In the genomic region with DNA sequence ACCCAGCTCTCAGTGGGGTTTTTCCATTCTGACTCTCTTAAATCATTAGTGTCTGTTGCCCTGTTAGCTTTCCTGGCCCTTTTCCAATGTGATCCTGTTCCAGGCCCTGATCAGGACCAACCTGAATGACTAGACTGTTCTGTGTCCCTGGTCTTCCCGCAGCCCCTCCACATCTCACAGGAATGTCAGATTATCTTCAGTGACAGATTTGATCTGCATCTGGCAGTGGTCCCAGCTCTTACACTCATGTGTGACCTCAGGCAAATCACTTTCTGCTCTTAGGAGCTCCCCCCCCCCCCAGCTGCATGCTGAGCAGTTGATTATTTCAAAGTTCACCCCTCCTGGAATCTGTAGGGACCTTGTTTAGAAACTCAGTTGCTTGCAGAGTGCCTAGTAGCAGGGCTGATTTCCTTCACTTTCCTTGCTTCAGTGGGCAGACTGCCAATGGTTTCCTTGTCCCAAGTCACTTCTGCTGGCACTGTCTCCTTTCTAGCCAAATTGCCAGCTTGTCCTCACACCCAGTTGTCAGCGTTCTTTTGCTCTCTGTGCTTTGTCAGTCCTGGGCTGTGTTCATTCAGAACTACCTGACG, we compare ENCODE assay signal across 8 mouse cellular contexts. TPM values are rescaled to one million over a fixed set of nuclear protein-coding genes. Genes with fewer than 3 reads are reported as not detected.
A peak's percentile ranks its signal among the peaks of the same experiment; 100 is the strongest.
DNase-seq lines count a peak whose midpoint lies in the region; ATAC-seq and TF ChIP-seq lines count a peak whose summit lies in the region.

No protein-coding gene starts in this region.

- no peak overlapping the region for H3K9ac ChIP-seq in midbrain, embryonic 12.5 days (replicated peaks)
- H3K9ac ChIP-seq in midbrain, embryonic 11.5 days (ENCODE audit: low read length), result no peak overlapping the region
- H3K9ac ChIP-seq in kidney, embryonic 15.5 days, result no peak overlapping the region
- 0 out of 2 replicates have a peak overlapping the region, but pooled peaks have one; percentile 1 for H3K9ac ChIP-seq in lung, embryonic 16.5 days (ENCODE audit: low read length)
- H3K9ac ChIP-seq in stomach, embryonic 15.5 days, result no peak overlapping the region

- ATAC-seq in midbrain, embryonic 12.5 days (ENCODE audit: low FRiP score, low read depth), result 0 out of 2 replicates have a peak, but pooled peaks have one; percentile 9
- ATAC-seq in midbrain, embryonic 11.5 days (ENCODE audit: low FRiP score), result no peak
- peak; percentile 61 for ATAC-seq in kidney, embryonic 15.5 days (replicated peaks; ENCODE audit: low FRiP score)
- ATAC-seq in lung, embryonic 16.5 days (ENCODE audit: low read depth), result peak; percentile 80
- ATAC-seq in stomach, embryonic 15.5 days (ENCODE audit: insufficient read depth, low FRiP score, low read depth), result peak; percentile 61; the same call in 1 of the 2 replicates

- H3K27ac ChIP-seq in midbrain, embryonic 12.5 days (replicated peaks), result peak overlapping the region; percentile 49; the same call in 1 of the 2 replicates
- no peak overlapping the region for H3K27ac ChIP-seq in midbrain, embryonic 11.5 days (ENCODE audit: low read depth, low read length)
- peak overlapping the region; percentile 59 for H3K27ac ChIP-seq in cerebellum, adult 2 months (ENCODE audit: insufficient read depth, low read length)
- H3K27ac ChIP-seq in kidney, embryonic 15.5 days, result peak overlapping the region; percentile 75
- H3K27ac ChIP-seq in lung, embryonic 16.5 days (ENCODE audit: low read length), result peak overlapping the region; percentile 70
- peak overlapping the region; percentile 80 for H3K27ac ChIP-seq in stomach, embryonic 15.5 days

- DNase-seq in midbrain, embryonic 11.5 days (ENCODE audit: low spot score, missing footprints), result no peak
- peak; percentile 79 to 89 for DNase-seq in cerebellum, adult 2 months
- peak; percentile 53 for DNase-seq in heart, adult 8-10 months (ENCODE audit: low spot score)
- no peak for DNase-seq in spleen, postnatal 36 days (ENCODE audit: low spot score in 2 of 2)

- peaks cover 41% of the 10 kb centered on the region for H3K36me3 ChIP-seq in midbrain, embryonic 12.5 days
- peaks cover 12% of the 10 kb centered on the region; the same call in 1 of the 2 replicates for H3K36me3 ChIP-seq in midbrain, embryonic 11.5 days (ENCODE audit: control insufficient read depth, insufficient read depth, low read length)
- peaks cover 43% of the 10 kb centered on the region for H3K36me3 ChIP-seq in kidney, embryonic 15.5 days
- H3K36me3 ChIP-seq in lung, embryonic 16.5 days (ENCODE audit: control insufficient read depth, insufficient read depth, low read length), result peaks cover 6% of the 10 kb centered on the region
- H3K36me3 ChIP-seq in stomach, embryonic 15.5 days, result no peaks in the 10 kb centered on the region

- TF ChIP-seq POLR2A in cerebellum, adult 2 months (IDR thresholded peaks at IDR 0.05; ENCODE audit: borderline replicate concordance, insufficient read depth, low read length), result no peak

- H3K4me3 ChIP-seq in midbrain, embryonic 12.5 days, result no peak overlapping the region
- no peak overlapping the region for H3K4me3 ChIP-seq in midbrain, embryonic 11.5 days (ENCODE audit: low read depth, low read length)
- no peak overlapping the region for H3K4me3 ChIP-seq in cerebellum, adult 2 months (replicated peaks; ENCODE audit: insufficient read depth, low read depth, low read length)
- H3K4me3 ChIP-seq in kidney, embryonic 15.5 days (replicated peaks), result no peak overlapping the region
- H3K4me3 ChIP-seq in lung, embryonic 16.5 days (ENCODE audit: low read length), result no peak overlapping the region
- H3K4me3 ChIP-seq in stomach, embryonic 15.5 days (replicated peaks), result no peak overlapping the region

- H3K4me2 ChIP-seq in midbrain, embryonic 12.5 days (replicated peaks), result no peak overlapping the region
- H3K4me2 ChIP-seq in midbrain, embryonic 11.5 days, result no peak overlapping the region
- no peak overlapping the region for H3K4me2 ChIP-seq in kidney, embryonic 15.5 days
- no peak overlapping the region for H3K4me2 ChIP-seq in lung, embryonic 16.5 days (ENCODE audit: low read depth, low read length)
- no peak overlapping the region for H3K4me2 ChIP-seq in stomach, embryonic 15.5 days

- TF ChIP-seq CTCF in cerebellum, adult 2 months (IDR thresholded peaks at IDR 0.05; ENCODE audit: borderline replicate concordance, insufficient read depth, low read depth, low read length), result no peak

- H3K27me3 ChIP-seq in midbrain, embryonic 12.5 days, result no peaks in the 10 kb centered on the region
- no peaks in the 10 kb centered on the region for H3K27me3 ChIP-seq in midbrain, embryonic 11.5 days (ENCODE audit: control insufficient read depth, insufficient read depth, low read length)
- no peaks in the 10 kb centered on the region for H3K27me3 ChIP-seq in cerebellum, adult 2 months (ENCODE audit: control insufficient read depth, insufficient read depth, low read length)
- H3K27me3 ChIP-seq in kidney, embryonic 15.5 days, result no peaks in the 10 kb centered on the region
- no peaks in the 10 kb centered on the region for H3K27me3 ChIP-seq in lung, embryonic 16.5 days (ENCODE audit: control insufficient read depth, insufficient read depth, low read depth, low read length)
- no peaks in the 10 kb centered on the region for H3K27me3 ChIP-seq in stomach, embryonic 15.5 days (replicated peaks)

- WGBS in midbrain, embryonic 12.5 days, result 80% methylated on average over 3 of the region's 3 CpGs
- 86% methylated on average over 3 of the region's 3 CpGs for WGBS in midbrain, embryonic 11.5 days
- 3% methylated on average over 3 of the region's 3 CpGs for WGBS in cerebellum, adult 2 months
- 55% methylated on average over 3 of the region's 3 CpGs for WGBS in kidney, embryonic 15.5 days
- 15% methylated on average over 3 of the region's 3 CpGs for WGBS in lung, embryonic 16.5 days
- 42% methylated on average over 3 of the region's 3 CpGs for WGBS in stomach, embryonic 15.5 days

- H3K4me1 ChIP-seq in midbrain, embryonic 12.5 days, result peaks cover 25% of the 10 kb centered on the region
- peaks cover 1% of the 10 kb centered on the region for H3K4me1 ChIP-seq in midbrain, embryonic 11.5 days (ENCODE audit: control insufficient read depth, insufficient read depth, low read length)
- peaks cover 14% of the 10 kb centered on the region; the same call in 1 of the 2 replicates for H3K4me1 ChIP-seq in cerebellum, adult 2 months (ENCODE audit: control insufficient read depth, insufficient read depth, low read length)
- H3K4me1 ChIP-seq in kidney, embryonic 15.5 days, result peaks cover 34% of the 10 kb centered on the region
- peaks cover 25% of the 10 kb centered on the region for H3K4me1 ChIP-seq in lung, embryonic 16.5 days (replicated peaks; ENCODE audit: control insufficient read depth, insufficient read depth, low read length)
- peaks cover 20% of the 10 kb centered on the region for H3K4me1 ChIP-seq in stomach, embryonic 15.5 days

- H3K9me3 ChIP-seq in midbrain, embryonic 12.5 days, result no peaks in the 10 kb centered on the region
- no peaks in the 10 kb centered on the region for H3K9me3 ChIP-seq in midbrain, embryonic 11.5 days (ENCODE audit: control insufficient read depth, low read length)
- no peaks in the 10 kb centered on the region for H3K9me3 ChIP-seq in kidney, embryonic 15.5 days (replicated peaks)
- no peaks in the 10 kb centered on the region for H3K9me3 ChIP-seq in lung, embryonic 16.5 days (ENCODE audit: control insufficient read depth, low read length)
- no peaks in the 10 kb centered on the region for H3K9me3 ChIP-seq in stomach, embryonic 15.5 days

RNA-seq across cellular contexts. Expression of a gene that starts 6.7 kb away (rescaled TPM):
- polyA plus RNA-seq in midbrain, embryonic 12.5 days (2016; fragmentation: Nextera tagmentation; extraction: Ambion mirVana), result 91.8 and 96.6 TPM in 2 replicates
- polyA plus RNA-seq in midbrain, embryonic 11.5 days (2014; fragmentation: Nextera tagmentation; extraction: Ambion mirVana), result 91.4 and 102 TPM in 2 replicates
- polyA plus RNA-seq in cerebellum, adult 2 months (2012; rRNA removed), result 44.6 and 48.3 TPM in 2 replicates
- total RNA-seq in heart, adult 8-10 months (2022), result 10 to 100 TPM; 13.5 to 25.1 (median 19.2) TPM
- 78.4 and 79.3 TPM in 2 replicates for polyA plus RNA-seq in kidney, embryonic 15.5 days (2015; fragmentation: Nextera tagmentation; extraction: Ambion mirVana)
- 62.8 and 70.6 TPM in 2 replicates for polyA plus RNA-seq in lung, embryonic 16.5 days (2015; fragmentation: Nextera tagmentation; extraction: Ambion mirVana)
- polyA plus RNA-seq in stomach, embryonic 15.5 days (2015; fragmentation: Nextera tagmentation; extraction: Ambion mirVana), result 55.5 and 69.4 TPM in 2 replicates

RNA-seq across cellular contexts. Expression of a gene that starts 22.9 kb away (rescaled TPM):
- 697 and 698 TPM in 2 replicates for polyA plus RNA-seq in midbrain, embryonic 12.5 days (2016; fragmentation: Nextera tagmentation; extraction: Ambion mirVana)
- polyA plus RNA-seq in midbrain, embryonic 11.5 days (2014; fragmentation: Nextera tagmentation; extraction: Ambion mirVana), result 708 and 733 TPM in 2 replicates
- polyA plus RNA-seq in cerebellum, adult 2 months (2012; rRNA removed), result 144 and 145 TPM in 2 replicates
- total RNA-seq in heart, adult 8-10 months (2022), result 100 to 1,000 TPM; 107 to 140 (median 123) TPM
- 653 and 664 TPM in 2 replicates for polyA plus RNA-seq in kidney, embryonic 15.5 days (2015; fragmentation: Nextera tagmentation; extraction: Ambion mirVana)
- polyA plus RNA-seq in lung, embryonic 16.5 days (2015; fragmentation: Nextera tagmentation; extraction: Ambion mirVana), result 628 and 645 TPM in 2 replicates
- polyA plus RNA-seq in stomach, embryonic 15.5 days (2015; fragmentation: Nextera tagmentation; extraction: Ambion mirVana), result 585 and 589 TPM in 2 replicates

RNA-seq across cellular contexts. Expression of a gene that starts 59.0 kb away (rescaled TPM):
- 32.1 and 32.7 TPM in 2 replicates for polyA plus RNA-seq in midbrain, embryonic 12.5 days (2016; fragmentation: Nextera tagmentation; extraction: Ambion mirVana)
- 34.1 and 37.2 TPM in 2 replicates for polyA plus RNA-seq in midbrain, embryonic 11.5 days (2014; fragmentation: Nextera tagmentation; extraction: Ambion mirVana)
- 67.5 and 71.7 TPM in 2 replicates for polyA plus RNA-seq in cerebellum, adult 2 months (2012; rRNA removed)
- 100 to 1,000 TPM; 104 to 115 (median 107) TPM for total RNA-seq in heart, adult 8-10 months (2022)
- 47.7 and 50.2 TPM in 2 replicates for polyA plus RNA-seq in kidney, embryonic 15.5 days (2015; fragmentation: Nextera tagmentation; extraction: Ambion mirVana)
- 41.0 and 43.6 TPM in 2 replicates for polyA plus RNA-seq in lung, embryonic 16.5 days (2015; fragmentation: Nextera tagmentation; extraction: Ambion mirVana)
- 50.0 and 54.2 TPM in 2 replicates for polyA plus RNA-seq in stomach, embryonic 15.5 days (2015; fragmentation: Nextera tagmentation; extraction: Ambion mirVana)

RNA-seq across cellular contexts. Expression of a gene that starts 59.1 kb away (rescaled TPM):
- polyA plus RNA-seq in midbrain, embryonic 12.5 days (2016; fragmentation: Nextera tagmentation; extraction: Ambion mirVana), result 422 and 434 TPM in 2 replicates
- 410 TPM in 2 replicates for polyA plus RNA-seq in midbrain, embryonic 11.5 days (2014; fragmentation: Nextera tagmentation; extraction: Ambion mirVana)
- polyA plus RNA-seq in cerebellum, adult 2 months (2012; rRNA removed), result 245 and 250 TPM in 2 replicates
- total RNA-seq in heart, adult 8-10 months (2022), result 100 to 1,000 TPM; 303 to 403 (median 332) TPM
- polyA plus RNA-seq in kidney, embryonic 15.5 days (2015; fragmentation: Nextera tagmentation; extraction: Ambion mirVana), result 406 and 428 TPM in 2 replicates
- 338 and 368 TPM in 2 replicates for polyA plus RNA-seq in lung, embryonic 16.5 days (2015; fragmentation: Nextera tagmentation; extraction: Ambion mirVana)
- polyA plus RNA-seq in stomach, embryonic 15.5 days (2015; fragmentation: Nextera tagmentation; extraction: Ambion mirVana), result 350 and 376 TPM in 2 replicates

Comparison
In these comparisons a context has a peak if more than half of its experiments do, and no peak if none do; other contexts are left out.
1. DNase-seq: peak in cerebellum, adult 2 months (2 of 2) and heart, adult 8-10 months (single experiment); none in midbrain, embryonic 11.5 days (single experiment) and spleen, postnatal 36 days (0 of 2).